Mouse (Mus musculus) neural tube, embryonic 10.5 days (tissue): ENCODE results near the gene Olfr1263.

Experiments
- DNase-seq: peaks from one replicate; pipeline ENCODE4 v3.0.0-alpha.2; 2017; ENCODE audit warnings: low spot score; ENCODE audit errors: extremely low spot score

Olfr1263 gene

GRCm38 (mm10) chr2:90011831-90012230 is at the start of gene Olfr1263:
Gene Olfr1263 (plus strand): TSS chr2:90012131.
- no peak for DNase-seq

- DNase-seq: no peak
These were observed 37.7 kb upstream of the Olfr1263 start, which contains the start of gene Olfr1260 for GRCm38 (mm10) chr2:89974184-89974583. Gene Olfr1260 (plus strand): TSS chr2:89974340.

GRCm38 (mm10) chr2:89977709-89978108 is 34.2 kb upstream of the Olfr1263 start:
- DNase-seq: no peak

DNA sequence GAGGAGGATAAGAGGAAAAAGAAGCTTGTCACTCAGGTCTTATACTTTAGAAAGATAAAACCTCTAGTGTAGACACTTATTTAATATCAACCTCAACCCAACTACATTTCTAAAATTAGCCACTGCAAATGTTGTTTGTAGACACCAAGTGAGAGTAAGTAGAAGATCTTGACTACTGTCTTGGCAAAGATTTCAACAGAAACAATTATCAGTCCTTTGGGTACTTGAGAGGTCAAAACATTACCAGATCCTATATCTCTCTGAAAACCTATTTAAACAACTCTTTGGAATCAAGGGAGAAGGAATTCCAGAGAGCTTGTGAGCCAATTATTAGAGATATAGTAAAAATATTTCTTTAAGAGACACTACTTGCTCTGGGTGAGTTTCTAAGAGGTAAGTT is 21.0 kb upstream of the Olfr1263 start, which contains the start of gene Olfr1261:
Olfr1261 (plus strand) TSS at position 301 of the 400 bp plus-strand sequence.
- no peak for DNase-seq

- no peak for DNase-seq
These were observed 12.1 kb upstream of the Olfr1263 start, which contains the start of gene Olfr1262 for GRCm38 (mm10) chr2:89999845-90000244. Gene Olfr1262 (plus strand): TSS chr2:90000145.

DNA sequence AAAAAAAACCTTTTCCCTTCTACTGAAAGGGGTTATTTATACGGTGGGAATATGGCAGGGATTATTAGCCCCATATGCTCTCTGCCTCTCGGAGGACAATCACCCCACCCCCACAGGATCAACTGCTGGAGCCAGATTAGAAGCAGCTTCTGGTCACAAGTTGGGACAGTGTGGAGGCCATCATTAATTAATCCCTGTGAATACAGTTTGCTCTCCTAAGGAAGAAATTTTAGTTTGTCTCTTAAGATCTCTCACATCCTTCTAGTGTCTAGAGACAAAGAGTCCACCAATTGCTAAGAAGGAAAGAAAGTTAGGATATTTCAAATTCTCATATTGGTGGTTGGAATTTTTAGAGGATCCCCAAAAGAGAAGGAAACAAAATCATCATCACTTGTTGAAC is 13.5 kb downstream of the Olfr1263 start, which contains the start of gene Olfr1264:
Olfr1264 (minus strand) TSS at position 101 of the 400 bp plus-strand sequence.
- no peak for DNase-seq

- DNase-seq: no peak
These were observed 23.1 kb downstream of the Olfr1263 start, which contains the start of gene Olfr1265 for GRCm38 (mm10) chr2:90035037-90035436. Gene Olfr1265 (plus strand): TSS chr2:90035337.

- DNase-seq: no peak
These were observed 51.6 kb downstream of the Olfr1263 start, which contains the start of gene Olfr140 for GRCm38 (mm10) chr2:90063494-90063893. Gene Olfr140 (minus strand): TSS chr2:90063594.
